Mouse (Mus musculus): ENCODE results near the gene Mlx. TPM values are rescaled to one million over a fixed set of nuclear protein-coding genes. Genes with fewer than 3 reads are reported as not detected.

Gene Mlx
- polyA plus RNA-seq, 1 experiment from 2014 or later = 46.0 TPM

- 34% methylated on average over 5 of the region's 5 CpGs for WGBS
- peak; percentile 84 for TF ChIP-seq CTCF (IDR thresholded peaks at IDR 0.05; ENCODE audit: low read depth)
- no peak overlapping the region for H3K27ac ChIP-seq
Observed at GRCm38 (mm10) chr11:101057860-101058259, 29.2 kb upstream of the Mlx start.

GRCm38 (mm10) chr11:101058726-101059125 lies 28.4 kb upstream of the Mlx start:
- no peak overlapping the region for H3K4me3 ChIP-seq (replicated peaks; ENCODE audit: low read depth, low read length)
- H3K4me1 ChIP-seq (replicated peaks; ENCODE audit: insufficient read depth, low read length) = peaks cover 17% of the 10 kb centered on the region
- no peaks in the 10 kb centered on the region for H3K9me3 ChIP-seq (replicated peaks; ENCODE audit: low read length)
- TF ChIP-seq CTCF (IDR thresholded peaks at IDR 0.05; ENCODE audit: low read depth) = no peak
- H3K27ac ChIP-seq = peak overlapping the region; percentile 81; the same call in 1 of the 2 replicates
- ATAC-seq (replicated peaks; ENCODE audit: low FRiP score, low read depth) (no peak; the same call in 1 of the 2 replicates), DNase-seq (ENCODE audit: low spot score) (peak; percentile 19)
- no peaks in the 10 kb centered on the region for H3K27me3 ChIP-seq (ENCODE audit: insufficient read depth, low read length)
- peaks cover 4% of the 10 kb centered on the region; the same call in 1 of the 2 replicates for H3K36me3 ChIP-seq (ENCODE audit: insufficient read depth, low read length)
- WGBS = 44% methylated on average over 5 of the region's 5 CpGs
- H3K4me2 ChIP-seq (ENCODE audit: low read length) = no peak overlapping the region
- H3K9ac ChIP-seq (ENCODE audit: low read depth, low read length) = no peak overlapping the region

More at GRCm38 (mm10) chr11:101057860-101058259, 29.2 kb upstream of the Mlx start:
- Histone ChIP-seq H3K4me1 (replicated peaks; ENCODE audit: insufficient read depth, low read length) (peaks cover 8% of the 10 kb centered on the region), H3K27me3 (ENCODE audit: insufficient read depth, low read length) (no peaks in the 10 kb centered on the region), H3K9ac (ENCODE audit: low read depth, low read length) (no peak overlapping the region), H3K9me3 (replicated peaks; ENCODE audit: low read length) (no peaks in the 10 kb centered on the region), H3K4me3 (replicated peaks; ENCODE audit: low read depth, low read length) (no peak overlapping the region), H3K4me2 (ENCODE audit: low read length) (no peak overlapping the region), H3K36me3 (ENCODE audit: insufficient read depth, low read length) (peaks cover 7% of the 10 kb centered on the region; the same call in 1 of the 2 replicates)
- ATAC-seq (replicated peaks; ENCODE audit: low FRiP score, low read depth) (0 out of 2 replicates have a peak, but pooled peaks have one; percentile 16), DNase-seq (ENCODE audit: low spot score) (peak; percentile 86)

GRCm38 (mm10) chr11:101059473-101059872 lies 27.6 kb upstream of the Mlx start:
- Histone ChIP-seq H3K36me3 (ENCODE audit: insufficient read depth, low read length) (peaks cover 4% of the 10 kb centered on the region; the same call in 1 of the 2 replicates), H3K9me3 (replicated peaks; ENCODE audit: low read length) (no peaks in the 10 kb centered on the region), H3K27ac (peak overlapping the region; percentile 81), H3K27me3 (ENCODE audit: insufficient read depth, low read length) (no peaks in the 10 kb centered on the region), H3K4me2 (ENCODE audit: low read length) (no peak overlapping the region), H3K4me3 (replicated peaks; ENCODE audit: low read depth, low read length) (no peak overlapping the region), H3K4me1 (replicated peaks; ENCODE audit: insufficient read depth, low read length) (peaks cover 23% of the 10 kb centered on the region), H3K9ac (ENCODE audit: low read depth, low read length) (no peak overlapping the region)
- DNase-seq (ENCODE audit: low spot score) = no peak
- TF ChIP-seq CTCF (IDR thresholded peaks at IDR 0.05; ENCODE audit: low read depth) = no peak
- no peak for ATAC-seq (replicated peaks; ENCODE audit: low FRiP score, low read depth)
- 72% methylated on average over 10 of the region's 10 CpGs for WGBS

GRCm38 (mm10) chr11:101060126-101060525 lies 27.0 kb upstream of the Mlx start:
- H3K36me3 ChIP-seq (ENCODE audit: insufficient read depth, low read length) = peaks cover 4% of the 10 kb centered on the region; the same call in 1 of the 2 replicates
- no peak for ATAC-seq (replicated peaks; ENCODE audit: low FRiP score, low read depth)

GRCm38 (mm10) chr11:101061049-101061448 lies 26.0 kb upstream of the Mlx start:
- Histone ChIP-seq H3K9me3 (replicated peaks; ENCODE audit: low read length) (no peaks in the 10 kb centered on the region), H3K4me2 (ENCODE audit: low read length) (no peak overlapping the region), H3K9ac (ENCODE audit: low read depth, low read length) (no peak overlapping the region), H3K36me3 (ENCODE audit: insufficient read depth, low read length) (peaks cover 4% of the 10 kb centered on the region; the same call in 1 of the 2 replicates), H3K27me3 (ENCODE audit: insufficient read depth, low read length) (no peaks in the 10 kb centered on the region), H3K4me1 (replicated peaks; ENCODE audit: insufficient read depth, low read length) (peaks cover 23% of the 10 kb centered on the region), H3K27ac (no peak overlapping the region), H3K4me3 (replicated peaks; ENCODE audit: low read depth, low read length) (no peak overlapping the region)
- TF ChIP-seq CTCF (IDR thresholded peaks at IDR 0.05; ENCODE audit: low read depth) = no peak
- ATAC-seq (replicated peaks; ENCODE audit: low FRiP score, low read depth) = no peak
- WGBS = 87% methylated on average over 5 of the region's 5 CpGs
- no peak for DNase-seq (ENCODE audit: low spot score)

More at GRCm38 (mm10) chr11:101060126-101060525, 27.0 kb upstream of the Mlx start:
- WGBS = 34% methylated on average over 8 of the region's 8 CpGs
- Histone ChIP-seq H3K4me1 (replicated peaks; ENCODE audit: insufficient read depth, low read length) (peaks cover 23% of the 10 kb centered on the region), H3K27ac (peak overlapping the region; percentile 81), H3K4me2 (ENCODE audit: low read length) (no peak overlapping the region), H3K9ac (ENCODE audit: low read depth, low read length) (no peak overlapping the region), H3K27me3 (ENCODE audit: insufficient read depth, low read length) (no peaks in the 10 kb centered on the region), H3K4me3 (replicated peaks; ENCODE audit: low read depth, low read length) (no peak overlapping the region), H3K9me3 (replicated peaks; ENCODE audit: low read length) (no peaks in the 10 kb centered on the region)
- no peak; the same call in 1 of the 2 replicates for TF ChIP-seq CTCF (IDR thresholded peaks at IDR 0.05; ENCODE audit: low read depth)
- DNase-seq (ENCODE audit: low spot score) = peak; percentile 74

- H3K27me3 ChIP-seq (ENCODE audit: insufficient read depth, low read length) = no peaks in the 10 kb centered on the region
- no peaks in the 10 kb centered on the region for H3K9me3 ChIP-seq (replicated peaks; ENCODE audit: low read length)
- peaks cover 23% of the 10 kb centered on the region for H3K4me1 ChIP-seq (replicated peaks; ENCODE audit: insufficient read depth, low read length)
- no peak overlapping the region for H3K9ac ChIP-seq (ENCODE audit: low read depth, low read length)
- no peak for ATAC-seq (replicated peaks; ENCODE audit: low FRiP score, low read depth)
- no peak overlapping the region for H3K4me2 ChIP-seq (ENCODE audit: low read length)
- 74% methylated on average over 12 of the region's 12 CpGs for WGBS
- no peak overlapping the region for H3K4me3 ChIP-seq (replicated peaks; ENCODE audit: low read depth, low read length)
- TF ChIP-seq CTCF (IDR thresholded peaks at IDR 0.05; ENCODE audit: low read depth) = no peak
- H3K36me3 ChIP-seq (ENCODE audit: insufficient read depth, low read length) = peaks cover 4% of the 10 kb centered on the region; the same call in 1 of the 2 replicates
- peak overlapping the region; percentile 94; the same call in 1 of the 2 replicates for H3K27ac ChIP-seq
- no peak for DNase-seq (ENCODE audit: low spot score)
Observed at GRCm38 (mm10) chr11:101062165-101062884, 24.8 kb upstream of the Mlx start.
